Mouse (Mus musculus) right cerebral cortex, postnatal 10 days (tissue): ENCODE measurements around the gene Cpeb1.
A peak's percentile ranks its signal among the peaks of the same experiment; 100 is the strongest.

ENCODE experiments used
- DNase-seq, 2 experiments: peaks; one replicate each; pipeline ENCODE4 v3.0.0; 2021; ENCODE audit warnings: low spot score in 2 of 2

Cpeb1 gene

GRCm38 (mm10) chr7:81372337-81372920, 82.8 kb downstream of the Cpeb1 start:
- peak; percentile 85 to 86 for DNase-seq

GRCm38 (mm10) chr7:81371811-81372210, 83.5 kb downstream of the Cpeb1 start:
- no peak for DNase-seq

GRCm38 (mm10) chr7:81369724-81370123, 85.5 kb downstream of the Cpeb1 start:
- peak in 1 of 2 experiments; percentile 28 for DNase-seq

- DNase-seq, result no peak
Observed at GRCm38 (mm10) chr7:81367946-81368345, 87.3 kb downstream of the Cpeb1 start.

GRCm38 (mm10) chr7:81356975-81357374, 98.3 kb downstream of the Cpeb1 start:
- DNase-seq, result no peak

GRCm38 (mm10) chr7:81356360-81356759, 98.9 kb downstream of the Cpeb1 start:
- DNase-seq, result no peak

- DNase-seq, result no peak
Observed at GRCm38 (mm10) chr7:81355746-81356145, 99.5 kb downstream of the Cpeb1 start.

- no peak for DNase-seq
Observed at GRCm38 (mm10) chr7:81351826-81352225, 103.4 kb downstream of the Cpeb1 start.

- no peak for DNase-seq
Observed at GRCm38 (mm10) chr7:81348206-81348605, 107.1 kb downstream of the Cpeb1 start.

- DNase-seq, result no peak
Observed at GRCm38 (mm10) chr7:81345447-81346170, 109.7 kb downstream of the Cpeb1 start.

- DNase-seq, result peak; percentile 96 to 97
Observed at GRCm38 (mm10) chr7:81344544-81345446, 110.5 kb downstream of the Cpeb1 start, which contains the start of gene Rps17. TSS of gene Rps17 (minus strand) at chr7:81345254.

GRCm38 (mm10) chr7:81343831-81344230, 111.4 kb downstream of the Cpeb1 start:
- DNase-seq, result no peak

- DNase-seq, result no peak
Observed at GRCm38 (mm10) chr7:81343316-81343715, 111.9 kb downstream of the Cpeb1 start.

- no peak for DNase-seq
Observed at GRCm38 (mm10) chr7:81342356-81343094, 112.7 kb downstream of the Cpeb1 start.

- DNase-seq, result no peak
Observed at GRCm38 (mm10) chr7:81341563-81341962, 113.7 kb downstream of the Cpeb1 start.

GRCm38 (mm10) chr7:81339783-81340182, 115.5 kb downstream of the Cpeb1 start:
- peak; percentile 59 to 72 for DNase-seq

- no peak for DNase-seq
Observed at GRCm38 (mm10) chr7:81338522-81338873, 116.8 kb downstream of the Cpeb1 start.

- DNase-seq, result no peak
Observed at GRCm38 (mm10) chr7:81337785-81338521, 117.3 kb downstream of the Cpeb1 start.

GRCm38 (mm10) chr7:81336432-81336786, 118.9 kb downstream of the Cpeb1 start:
- DNase-seq, result peak in 1 of 2 experiments; percentile 50

GRCm38 (mm10) chr7:81335705-81336431, 119.4 kb downstream of the Cpeb1 start:
- no peak for DNase-seq
